Mouse (Mus musculus) 3134 (cell line): ENCODE measurements around the gene Gpnmb.
A peak's percentile ranks its signal among the peaks of the same experiment; 100 is the strongest.

Source experiments
- DNase-seq: peaks from one replicate; pipeline ENCODE4 v3.0.0-alpha.2; 2011; ENCODE audit warnings: low spot score; ENCODE audit not compliant: insufficient read length; ENCODE audit errors: extremely low read depth

Gpnmb gene

GRCm38 (mm10) chr6:49028708-49029107 lies 7.6 kb upstream of the Gpnmb start:
- DNase-seq, result no peak

- DNase-seq, result no peak
Measured at GRCm38 (mm10) chr6:49031230-49031629, 5.1 kb upstream of the Gpnmb start.

DNA sequence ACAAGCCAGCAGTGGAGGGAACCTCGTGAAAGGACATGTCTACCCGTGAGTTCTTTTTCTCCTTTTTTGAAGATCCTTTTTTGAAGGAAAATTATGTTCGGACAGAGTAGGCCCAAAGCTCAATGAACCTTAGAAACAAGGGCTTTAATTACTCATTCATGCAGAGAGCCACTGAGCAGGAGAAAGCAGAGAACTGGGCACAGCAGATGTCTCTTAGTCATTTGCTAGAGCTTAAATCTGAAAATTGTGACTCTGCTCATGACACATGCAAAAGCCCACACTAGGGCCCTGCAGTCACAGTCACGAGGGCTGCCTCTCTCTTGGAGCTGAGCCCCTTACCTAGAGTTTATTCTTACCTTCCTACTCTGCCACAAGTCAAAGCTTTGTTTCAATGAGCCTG lies 3.6 kb upstream of the Gpnmb start:
- no peak for DNase-seq

DNA sequence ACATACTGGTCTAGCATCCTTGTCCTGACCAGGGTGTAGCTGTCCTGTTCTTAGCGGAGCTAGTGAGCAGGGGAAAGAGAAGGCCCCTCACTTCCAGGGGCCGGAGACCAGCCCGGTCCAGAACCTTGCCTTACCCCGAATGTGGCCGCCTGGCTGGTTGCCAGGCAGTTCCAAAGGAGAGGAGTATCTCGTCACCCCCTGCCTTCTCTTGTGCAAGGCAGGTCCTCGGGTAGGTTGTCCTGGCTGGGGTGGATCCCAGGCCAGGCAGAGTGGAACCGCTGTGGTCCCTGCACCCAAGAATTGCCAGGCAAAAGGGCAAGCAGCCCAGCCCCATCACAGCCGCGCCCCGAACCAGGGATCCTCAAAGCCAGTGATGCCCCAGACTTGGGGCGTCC lies 919 bp downstream of the Gpnmb start:
- peak; percentile 73 for DNase-seq

- DNase-seq, result peak; percentile 50
Measured at GRCm38 (mm10) chr6:49039470-49040180, 3.3 kb downstream of the Gpnmb start.

DNA sequence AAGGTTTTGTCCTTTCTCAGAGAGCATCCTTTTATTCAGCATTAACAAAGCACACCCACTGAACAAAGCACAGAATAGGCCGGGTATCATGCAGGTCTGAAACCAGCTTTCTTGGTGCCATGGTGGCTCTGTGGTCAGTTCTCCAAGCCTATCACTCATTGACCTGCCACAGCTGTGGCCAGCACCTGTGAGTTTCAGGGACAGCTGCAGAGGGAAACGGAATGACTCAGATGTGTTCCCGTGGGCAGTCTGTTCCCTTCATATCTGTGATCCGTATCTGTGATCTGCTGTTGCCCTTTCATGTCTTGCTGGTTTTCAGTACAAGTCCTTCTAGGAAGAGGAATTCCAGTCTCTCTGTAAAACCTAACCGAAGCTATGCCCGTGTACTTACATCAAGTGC lies 10.2 kb downstream of the Gpnmb start:
- DNase-seq, result no peak

DNA sequence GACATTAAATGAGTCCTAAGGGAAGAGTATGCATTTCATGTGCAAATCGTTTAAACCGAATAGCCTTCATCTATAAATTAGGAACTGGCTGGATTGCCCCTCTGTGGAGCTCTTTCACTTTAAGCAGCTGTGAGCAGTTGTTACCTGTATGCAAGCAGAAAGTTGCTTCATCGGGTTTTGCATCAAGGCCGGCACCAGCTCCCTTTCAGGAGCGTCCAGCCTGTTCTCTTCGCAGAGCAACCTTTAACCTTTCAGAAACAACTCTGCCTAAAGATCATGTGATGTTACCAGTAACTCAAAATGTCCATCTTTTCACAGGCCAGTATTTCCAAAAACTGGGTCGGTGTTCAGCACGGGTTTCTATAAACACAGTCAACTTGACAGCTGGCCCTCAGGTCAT lies 10.6 kb downstream of the Gpnmb start:
- DNase-seq, result no peak

- DNase-seq, result no peak
Measured at GRCm38 (mm10) chr6:49047848-49048247, 11.5 kb downstream of the Gpnmb start.

- no peak for DNase-seq
Measured at GRCm38 (mm10) chr6:49048395-49048794, 12.0 kb downstream of the Gpnmb start.

DNA sequence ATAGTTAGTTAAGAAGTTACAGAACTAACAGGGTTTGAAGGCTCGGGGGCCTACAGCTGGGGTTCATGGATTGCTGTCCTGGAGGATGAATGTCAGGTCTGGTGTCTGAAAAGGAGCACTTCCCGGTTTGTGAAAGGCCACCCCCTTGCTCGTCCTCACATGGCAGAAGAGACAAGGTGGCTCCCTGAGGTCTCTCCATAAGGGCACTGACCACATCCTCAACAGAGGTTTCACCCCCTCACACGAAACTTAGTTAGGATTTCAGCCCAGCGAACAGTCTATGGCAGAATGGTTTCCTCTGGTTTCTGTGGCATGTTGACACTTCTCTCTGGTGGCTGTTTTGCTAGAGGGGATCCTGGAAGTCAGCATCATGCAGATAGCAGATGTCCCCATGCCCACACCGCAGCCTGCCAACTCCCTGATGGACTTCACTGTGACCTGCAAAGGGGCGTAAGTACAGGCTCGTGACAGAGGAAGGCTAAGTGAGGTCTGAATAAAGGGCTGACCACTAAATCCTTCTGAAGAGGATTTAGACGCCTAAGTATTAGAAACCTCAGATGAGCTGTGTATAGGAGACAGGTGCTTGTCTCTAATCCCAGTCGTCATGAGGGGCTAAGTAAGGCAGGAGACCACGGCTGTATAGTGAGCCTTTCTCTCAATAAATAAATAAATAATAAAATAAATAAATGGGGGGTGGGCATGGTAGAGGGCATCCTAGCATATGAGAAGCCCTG lies 14.5 kb downstream of the Gpnmb start:
- DNase-seq, result no peak

GRCm38 (mm10) chr6:49052191-49052590 lies 15.8 kb downstream of the Gpnmb start:
- no peak for DNase-seq

DNA sequence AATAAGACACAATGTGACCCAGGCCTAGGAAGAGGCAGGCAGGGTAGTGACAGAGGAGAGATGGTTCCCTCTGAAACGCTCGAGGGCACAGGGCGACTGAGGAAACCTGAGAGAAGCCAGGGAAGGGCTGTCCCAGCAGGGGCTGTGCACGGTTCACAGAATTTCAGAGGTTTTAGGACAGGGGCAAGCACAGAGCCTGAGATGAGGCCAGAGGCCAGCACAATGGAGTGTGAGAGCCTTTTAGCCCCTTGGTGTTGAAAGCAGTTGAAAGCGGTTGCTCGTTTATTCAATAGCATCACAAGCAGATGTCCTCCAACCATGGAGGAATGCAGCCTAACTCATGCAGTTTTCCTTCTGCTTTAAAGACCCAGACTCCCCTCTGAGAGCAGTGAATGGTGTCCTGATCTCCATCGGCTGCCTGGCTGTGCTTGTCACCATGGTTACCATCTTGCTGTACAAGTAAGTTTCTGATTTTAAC lies 18.9 kb downstream of the Gpnmb start:
- no peak for DNase-seq

DNA sequence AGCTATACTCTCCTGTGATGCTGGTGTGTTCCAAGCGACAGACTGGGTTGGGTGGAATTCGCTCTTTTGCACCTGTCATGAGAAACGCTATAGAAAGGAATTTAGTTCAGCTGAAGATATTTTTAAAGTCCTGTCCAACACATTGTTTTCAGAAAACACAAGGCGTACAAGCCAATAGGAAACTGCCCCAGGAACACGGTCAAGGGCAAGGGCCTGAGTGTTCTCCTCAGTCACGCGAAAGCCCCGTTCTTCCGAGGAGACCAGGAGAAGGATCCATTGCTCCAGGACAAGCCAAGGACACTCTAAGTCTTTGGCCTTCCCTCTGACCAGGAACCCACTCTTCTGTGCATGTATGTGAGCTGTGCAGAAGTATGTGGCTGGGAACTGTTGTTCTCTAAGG lies 19.7 kb downstream of the Gpnmb start:
- no peak for DNase-seq

- no peak for DNase-seq
Measured at GRCm38 (mm10) chr6:49057053-49058021, 21.0 kb downstream of the Gpnmb start.

DNA sequence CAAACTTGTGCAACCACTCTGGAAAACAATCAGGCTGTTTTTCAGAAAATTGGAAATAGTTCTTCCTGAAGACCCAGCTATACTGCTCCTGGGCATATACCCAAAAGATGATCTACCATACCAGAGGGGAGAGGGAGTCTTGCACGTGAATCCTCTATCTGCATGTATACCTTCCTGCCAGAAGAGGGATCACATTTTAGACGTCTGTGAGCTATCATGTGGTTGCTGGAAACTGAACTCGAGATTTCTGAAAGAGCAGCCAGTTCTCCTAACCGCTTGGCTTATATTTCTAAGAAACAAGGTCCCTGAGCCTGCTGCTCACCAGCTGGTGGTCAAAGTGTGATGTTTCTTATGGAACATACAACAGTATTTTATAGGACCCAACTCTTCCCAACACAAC lies 32.0 kb downstream of the Gpnmb start:
- no peak for DNase-seq

- DNase-seq, result peak; percentile 87
Measured at GRCm38 (mm10) chr6:49073304-49074116, 37.2 kb downstream of the Gpnmb start, which contains the start of gene Malsu1. TSS of gene Malsu1 (plus strand) at chr6:49073795.

DNA sequence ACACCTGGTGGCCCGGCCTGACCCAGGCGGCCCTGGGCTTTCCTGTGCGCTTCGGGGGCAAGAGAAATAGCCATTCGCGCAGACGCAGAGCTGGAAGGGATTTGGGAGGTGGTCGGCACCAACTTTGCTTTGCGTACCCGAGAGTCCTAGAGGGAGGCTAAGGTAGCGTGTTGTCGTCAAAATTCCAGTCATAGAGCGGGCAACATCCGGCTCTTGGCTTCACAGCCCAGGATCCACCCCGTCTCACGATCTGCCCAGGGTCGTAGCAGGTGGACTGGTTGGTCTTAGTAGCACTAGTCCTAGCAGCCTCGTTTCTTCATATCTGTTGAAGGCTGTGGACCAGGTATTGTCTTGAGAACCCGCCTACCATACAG lies 37.8 kb downstream of the Gpnmb start:
- DNase-seq, result no peak

- DNase-seq, result no peak
Measured at GRCm38 (mm10) chr6:49077894-49078293, 41.5 kb downstream of the Gpnmb start.

- no peak for DNase-seq
Measured at GRCm38 (mm10) chr6:49079313-49079712, 43.0 kb downstream of the Gpnmb start.

DNA sequence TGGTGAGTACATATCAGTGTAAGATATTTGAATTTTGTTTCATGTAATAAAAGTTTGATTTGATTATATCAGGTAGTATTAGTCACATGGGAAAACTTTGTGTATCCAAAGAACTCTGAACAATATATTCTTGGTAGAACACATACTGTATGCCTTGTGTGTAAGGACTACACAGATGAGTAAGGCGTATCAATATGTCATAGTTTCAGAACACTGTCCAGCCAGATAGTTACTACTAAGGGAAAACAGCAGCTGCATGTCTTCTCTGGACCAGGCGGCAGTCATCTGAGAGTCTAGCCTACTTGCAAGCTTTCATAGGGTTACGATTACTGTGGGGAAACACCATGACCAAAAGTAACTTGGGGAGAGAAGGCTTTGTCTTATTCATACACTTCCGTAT lies 46.7 kb downstream of the Gpnmb start:
- DNase-seq, result no peak
